Mouse (Mus musculus) large intestine, adult 2 months (tissue): ENCODE measurements at regions not wholly inside any gene's neighbourhood (a gene's known extent, or its start where the extent isn't known, plus 50 kb on each side); places are given as distances from the start of the nearest gene placed in this dataset.
"Not testable (repeated sequence)": the region's sequence is repeated elsewhere in the genome, so short reads cannot be mapped to it uniquely, and the experiment has no call there.

Source experiments
- DNase-seq: peaks from one replicate; pipeline ENCODE4 v3.0.0-alpha.2; 2012; ENCODE audit warnings: low read depth, low spot score
- WGBS: fragments of 180-500 bp; shearing (Covaris S2); methylation state at CpG from one replicate; pipeline ENCODE4 v1.1.7; 2018; 5-methylcytosine and 5-hydroxymethylcytosine counted together

GRCm38 (mm10) chr6:5663433-5664175, 61.8 kb upstream of the Dync1i1 start:
- WGBS: 82% methylated on average over 11 of the region's 11 CpGs
- no peak for DNase-seq

GRCm38 (mm10) chr6:5645150-5645732, 80.2 kb upstream of the Dync1i1 start:
- DNase-seq: peak; percentile 45
- WGBS: 17% methylated on average over 9 of the region's 9 CpGs

- no peak for DNase-seq
- 88% methylated on average over 9 of the region's 9 CpGs for WGBS
Measured at GRCm38 (mm10) chr6:5634222-5634621, 91.2 kb upstream of the Dync1i1 start.

- DNase-seq: peak; percentile 57
Measured at GRCm38 (mm10) chr6:5633036-5633708, 92.3 kb upstream of the Dync1i1 start.

GRCm38 (mm10) chr6:5624085-5624484, 101.4 kb upstream of the Dync1i1 start:
- 52% methylated on average over 2 of the region's 2 CpGs for WGBS
- DNase-seq: no peak

More at GRCm38 (mm10) chr6:5633036-5633708, 92.3 kb upstream of the Dync1i1 start:
- WGBS: 7% methylated on average over 10 of the region's 10 CpGs

GRCm38 (mm10) chr6:5621582-5621981, 103.9 kb upstream of the Dync1i1 start:
- 95% methylated on average over 3 of the region's 3 CpGs for WGBS
- DNase-seq: no peak

- 59% methylated on average over 6 of the region's 6 CpGs for WGBS
- DNase-seq: no peak
Measured at GRCm38 (mm10) chr6:5594011-5594410, 97.9 kb upstream of the Pdk4 start.

GRCm38 (mm10) chr6:5589635-5590034, 93.5 kb upstream of the Pdk4 start:
- DNase-seq: peak; percentile 67
- WGBS: 3% methylated on average over 10 of the region's 10 CpGs

GRCm38 (mm10) chr6:5582923-5583525, 86.9 kb upstream of the Pdk4 start:
- DNase-seq: no peak
- WGBS: 64% methylated on average over 2 of the region's 2 CpGs

GRCm38 (mm10) chr6:5576891-5577290, 80.8 kb upstream of the Pdk4 start:
- not testable (repeated sequence) for DNase-seq
- WGBS: 97% methylated on average over 2 of the region's 2 CpGs

GRCm38 (mm10) chr6:5566582-5566981, 70.5 kb upstream of the Pdk4 start:
- WGBS: 31% methylated on average over 5 of the region's 5 CpGs
- no peak for DNase-seq

GRCm38 (mm10) chr6:5565049-5565448, 68.9 kb upstream of the Pdk4 start:
- WGBS: 62% methylated on average over 2 of the region's 2 CpGs
- DNase-seq: no peak

GRCm38 (mm10) chr6:5553703-5554394, 57.7 kb upstream of the Pdk4 start:
- no peak for DNase-seq
- 61% methylated on average over 4 of the region's 4 CpGs for WGBS

GRCm38 (mm10) chr6:5550067-5550466, 54.0 kb upstream of the Pdk4 start:
- DNase-seq: no peak
- WGBS: 25% methylated on average over 1 of the region's 1 CpGs
